Mouse (Mus musculus) hindbrain, embryonic 11.5 days (tissue): ENCODE measurements around the gene Cpox. TPM values are rescaled to one million over a fixed set of nuclear protein-coding genes. Genes with fewer than 3 reads are reported as not detected.
"Not testable (repeated sequence)": the region's sequence is repeated elsewhere in the genome, so short reads cannot be mapped to it uniquely, and the experiment has no call there.

Experiments
- ATAC-seq: fragments of 200-750 bp; cut with Nextera tagmentation; 2 replicates; pipeline ENCODE4 v1.8.0; 2017; ENCODE audit warnings: mild to moderate bottlenecking, moderate TSS enrichment, moderate library complexity; ENCODE audit not compliant: low FRiP score
- DNase-seq: peaks from one replicate; pipeline ENCODE4 v3.0.0-alpha.2; 2015; ENCODE audit warnings: low spot score
- H3K27ac ChIP-seq: fragments of 300-500 bp; sonication (generic); 2 replicates; pipeline ENCODE4 v1.5.1; 2014; ENCODE audit warnings: mild to moderate bottlenecking, low read depth, low read length
- H3K27me3 ChIP-seq: fragments of 300-500 bp; sonication (generic); 2 replicates; pipeline ENCODE4 v1.6.1; 2014; ENCODE audit warnings: mild to moderate bottlenecking, low read length, moderate library complexity, mixed read lengths; ENCODE audit not compliant: control insufficient read depth, insufficient read depth
- H3K36me3 ChIP-seq: fragments of 300-500 bp; sonication (generic); 2 replicates; pipeline ENCODE4 v1.6.1; 2014; ENCODE audit warnings: mild to moderate bottlenecking, low read length, moderate library complexity, mixed read lengths; ENCODE audit not compliant: control insufficient read depth, insufficient read depth
- H3K4me1 ChIP-seq: fragments of 300-500 bp; sonication (generic); replicated peaks from 2 replicates; pipeline ENCODE4 v1.6.1; 2014; ENCODE audit warnings: low read length, mixed read lengths; ENCODE audit not compliant: control insufficient read depth, insufficient read depth
- H3K4me2 ChIP-seq: fragments of 300-500 bp; sonication (generic); replicated peaks from 2 replicates; pipeline ENCODE4 v1.6.1; 2014; ENCODE audit warnings: mild to moderate bottlenecking, low read depth, low read length
- H3K4me3 ChIP-seq: fragments of 300-500 bp; sonication (generic); 2 replicates; pipeline ENCODE4 v1.5.1; 2014; ENCODE audit warnings: low read depth, low read length
- H3K9ac ChIP-seq: fragments of 300-500 bp; sonication (generic); 2 replicates; pipeline ENCODE4 v1.6.1; 2014; ENCODE audit warnings: low read depth, low read length
- H3K9me3 ChIP-seq: fragments of 300-500 bp; sonication (generic); 2 replicates; pipeline ENCODE4 v1.6.1; 2016; ENCODE audit warnings: low read length; ENCODE audit not compliant: control insufficient read depth
- WGBS: fragments of 180-500 bp; shearing (Covaris S2); extraction: QIAGEN DNeasy Blood & Tissue Kit; methylation state at CpG from one replicate; pipeline ENCODE4 v1.1.7; 2014; 5-methylcytosine and 5-hydroxymethylcytosine counted together
- polyA plus RNA-seq: library from polyadenylated mRNA; unstranded; fragments of >200 nt; fragmentation: Nextera tagmentation; extraction: Ambion mirVana; gene quantifications from 2 replicates; pipeline ENCODE4 v1.2.1, GENCODE M21; 2014

Cpox gene
- polyA plus RNA-seq, 1 experiment from 2014 or later, result 23.4 TPM

GRCm38 (mm10) chr16:58663021-58663420 lies 7.1 kb upstream of the Cpox start:
- no peaks in the 10 kb centered on the region for H3K9me3 ChIP-seq
- ATAC-seq (peak; percentile 54; the same call in 1 of the 2 replicates), DNase-seq (no peak)
- H3K4me2 ChIP-seq, result no peak overlapping the region
- no peak overlapping the region for H3K9ac ChIP-seq
- no peak overlapping the region for H3K4me3 ChIP-seq
- no peaks in the 10 kb centered on the region for H3K4me1 ChIP-seq
- no peaks in the 10 kb centered on the region for H3K27me3 ChIP-seq
- no peaks in the 10 kb centered on the region for H3K36me3 ChIP-seq
- no peak overlapping the region for H3K27ac ChIP-seq
- 75% methylated on average over 5 of the region's 5 CpGs for WGBS

GRCm38 (mm10) chr16:58663816-58664215 lies 6.3 kb upstream of the Cpox start:
- DNase-seq, result no peak
- H3K4me3 ChIP-seq, result no peak overlapping the region
- WGBS, result 92% methylated on average over 2 of the region's 2 CpGs
- no peaks in the 10 kb centered on the region for H3K27me3 ChIP-seq
- no peak for ATAC-seq
- no peaks in the 10 kb centered on the region for H3K4me1 ChIP-seq
- no peaks in the 10 kb centered on the region for H3K9me3 ChIP-seq
- no peaks in the 10 kb centered on the region for H3K36me3 ChIP-seq
- H3K9ac ChIP-seq, result no peak overlapping the region
- no peak overlapping the region for H3K27ac ChIP-seq
- no peak overlapping the region for H3K4me2 ChIP-seq

- not testable (repeated sequence) for DNase-seq, H3K4me1 ChIP-seq, H3K9ac ChIP-seq, H3K4me2 ChIP-seq, ATAC-seq, H3K9me3 ChIP-seq, H3K36me3 ChIP-seq, H3K4me3 ChIP-seq, H3K27me3 ChIP-seq, H3K27ac ChIP-seq
These were observed 5.0 kb upstream of the Cpox start for GRCm38 (mm10) chr16:58665137-58665536.

- H3K27me3 ChIP-seq, H3K4me3 ChIP-seq, H3K36me3 ChIP-seq, H3K4me1 ChIP-seq, H3K4me2 ChIP-seq, H3K27ac ChIP-seq, DNase-seq, ATAC-seq, H3K9me3 ChIP-seq, H3K9ac ChIP-seq: not testable (repeated sequence)
- 87% methylated on average over 3 of the region's 3 CpGs for WGBS
These were observed 3.4 kb upstream of the Cpox start for GRCm38 (mm10) chr16:58666681-58667080.

- Histone ChIP-seq H3K36me3 (no peaks in the 10 kb centered on the region), H3K9me3 (no peaks in the 10 kb centered on the region), H3K27ac (no peak overlapping the region), H3K4me3 (no peak overlapping the region), H3K9ac (no peak overlapping the region), H3K4me2 (no peak overlapping the region), H3K27me3 (no peaks in the 10 kb centered on the region), H3K4me1 (no peaks in the 10 kb centered on the region)
- no peak for DNase-seq
- ATAC-seq, result no peak
- 81% methylated on average over 3 of the region's 3 CpGs for WGBS
These were observed 1.5 kb upstream of the Cpox start for GRCm38 (mm10) chr16:58668586-58668985.

- no peak for ATAC-seq
- no peak overlapping the region for H3K9ac ChIP-seq
- H3K27ac ChIP-seq, result 0 out of 2 replicates have a peak overlapping the region, but pooled peaks have one; percentile 11
- no peaks in the 10 kb centered on the region for H3K9me3 ChIP-seq
- no peak for DNase-seq
- H3K4me3 ChIP-seq, result no peak overlapping the region; the same call in 1 of the 2 replicates
- 68% methylated on average over 5 of the region's 5 CpGs for WGBS
- no peaks in the 10 kb centered on the region for H3K36me3 ChIP-seq
- no peaks in the 10 kb centered on the region for H3K27me3 ChIP-seq
- no peak overlapping the region for H3K4me2 ChIP-seq
- H3K4me1 ChIP-seq, result no peaks in the 10 kb centered on the region
These were observed 828 bp upstream of the Cpox start for GRCm38 (mm10) chr16:58669264-58669663.

GRCm38 (mm10) chr16:58670643-58671042 lies 551 bp downstream of the Cpox start:
- ATAC-seq (no peak), DNase-seq (no peak)
- Histone ChIP-seq H3K4me3 (peak overlapping the region; percentile 84), H3K27ac (peak overlapping the region; percentile 51; the same call in 1 of the 2 replicates), H3K4me2 (peak overlapping the region; percentile 88), H3K4me1 (no peaks in the 10 kb centered on the region), H3K9ac (peak overlapping the region; percentile 81), H3K36me3 (no peaks in the 10 kb centered on the region), H3K9me3 (no peaks in the 10 kb centered on the region), H3K27me3 (no peaks in the 10 kb centered on the region)
- WGBS, result under 1% methylated on average over 22 of the region's 25 CpGs

- Histone ChIP-seq H3K36me3 (no peaks in the 10 kb centered on the region), H3K27ac (no peak overlapping the region), H3K9me3 (no peaks in the 10 kb centered on the region), H3K4me1 (no peaks in the 10 kb centered on the region), H3K9ac (no peak overlapping the region), H3K4me2 (peak overlapping the region; percentile 88; the same call in 1 of the 2 replicates), H3K4me3 (no peak overlapping the region), H3K27me3 (no peaks in the 10 kb centered on the region)
- 75% methylated on average over 8 of the region's 8 CpGs for WGBS
- no peak for ATAC-seq
- DNase-seq, result no peak
These were observed 1.3 kb downstream of the Cpox start for GRCm38 (mm10) chr16:58671212-58671985.

- Histone ChIP-seq H3K27ac (no peak overlapping the region), H3K4me3 (no peak overlapping the region), H3K9me3 (no peaks in the 10 kb centered on the region), H3K27me3 (no peaks in the 10 kb centered on the region), H3K4me2 (no peak overlapping the region), H3K4me1 (no peaks in the 10 kb centered on the region), H3K36me3 (no peaks in the 10 kb centered on the region), H3K9ac (no peak overlapping the region)
- WGBS, result 92% methylated on average over 13 of the region's 13 CpGs
- ATAC-seq (no peak), DNase-seq (no peak)
These were observed 2.3 kb downstream of the Cpox start for GRCm38 (mm10) chr16:58672396-58672795.
